Mouse (Mus musculus): ENCODE data around the gene Klhl1. TPM values are rescaled to one million over a fixed set of nuclear protein-coding genes. Genes with fewer than 3 reads are reported as not detected.
"Not testable (repeated sequence)": the region's sequence is repeated elsewhere in the genome, so short reads cannot be mapped to it uniquely, and the experiment has no call there.

Klhl1 gene
- polyA plus RNA-seq, 1 experiment = not detected

DNA sequence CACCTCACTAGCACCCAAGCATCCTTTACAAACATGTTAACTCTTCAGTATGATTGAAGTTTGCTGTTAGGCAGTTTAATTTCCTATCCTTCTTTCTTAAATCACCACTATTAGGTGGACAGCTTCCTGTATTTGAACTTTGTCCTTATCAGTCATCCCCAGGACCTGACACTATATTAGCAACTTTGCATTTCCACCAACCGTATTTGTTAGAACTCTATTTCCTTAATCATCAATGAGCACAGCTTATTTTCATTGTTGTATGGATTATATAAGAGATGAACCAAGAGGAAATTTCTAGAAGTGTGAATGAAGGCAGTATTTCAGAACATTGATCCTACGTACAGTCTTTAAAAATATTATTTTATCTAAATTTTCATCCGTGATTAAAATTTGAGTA is 156.2 kb downstream of the Klhl1 start:
- TF ChIP-seq CTCF (IDR thresholded peaks at IDR 0.05; ENCODE audit: insufficient read depth, low read length) (no peak), POLR2A (IDR thresholded peaks at IDR 0.05; ENCODE audit: borderline replicate concordance, extremely low read depth, low read depth, low read length) (no peak)
- 75% methylated on average over 3 of the region's 3 CpGs for WGBS
- H3K4me1 ChIP-seq (ENCODE audit: control insufficient read depth, insufficient read depth, low read length) = no peaks in the 10 kb centered on the region
- no peak for DNase-seq
- H3K4me3 ChIP-seq (replicated peaks; ENCODE audit: extremely low read depth, low read depth, low read length) = no peak overlapping the region

DNA sequence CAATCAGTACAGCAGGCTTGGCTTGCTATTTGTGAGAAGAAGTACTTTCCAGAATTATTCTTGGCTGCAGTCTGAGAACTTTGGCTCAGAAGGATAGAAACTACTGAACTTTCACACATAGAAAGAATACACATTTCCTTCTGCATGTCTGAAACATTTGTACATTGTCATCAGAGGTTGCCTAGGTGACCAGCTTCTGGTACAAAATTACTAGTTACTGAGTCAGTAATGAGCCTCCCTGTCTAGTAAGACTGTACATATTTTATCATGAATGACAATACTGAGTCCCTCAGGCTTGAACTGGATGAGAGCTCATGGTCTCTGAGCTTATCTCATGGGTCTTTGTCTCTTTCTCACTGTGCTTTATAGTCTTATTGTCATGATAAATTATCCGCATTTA is 170.7 kb downstream of the Klhl1 start:
- no peak for DNase-seq
- no peak for TF ChIP-seq POLR2A (IDR thresholded peaks at IDR 0.05; ENCODE audit: borderline replicate concordance, extremely low read depth, low read depth, low read length)
- TF ChIP-seq CTCF (IDR thresholded peaks at IDR 0.05; ENCODE audit: insufficient read depth, low read length) = no peak
- WGBS = 90% methylated on average over 1 of the region's 1 CpGs
- Histone ChIP-seq H3K4me3 (replicated peaks; ENCODE audit: extremely low read depth, low read depth, low read length) (no peak overlapping the region), H3K4me1 (ENCODE audit: control insufficient read depth, insufficient read depth, low read length) (no peaks in the 10 kb centered on the region)

DNA sequence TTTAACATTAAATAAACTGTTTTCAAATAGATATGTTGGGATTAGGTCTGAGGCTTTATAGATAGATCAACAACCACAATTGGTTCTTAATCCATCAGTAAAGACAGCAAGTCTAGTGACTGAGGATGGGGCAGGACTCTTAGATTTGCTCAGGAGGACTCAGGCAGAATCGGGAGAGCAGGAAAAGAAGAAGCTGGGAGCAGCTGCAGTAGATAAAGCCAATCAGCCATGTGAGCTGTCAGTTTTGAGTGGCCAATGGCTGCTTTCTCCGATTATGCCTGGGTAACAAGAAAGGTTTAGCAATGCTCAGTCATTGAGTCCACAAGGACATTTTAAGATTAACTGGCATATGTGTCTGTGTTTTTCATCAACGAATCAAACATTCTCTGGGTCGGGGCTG is 187.8 kb downstream of the Klhl1 start:
- WGBS = 61% methylated on average over 4 of the region's 4 CpGs
- Histone ChIP-seq H3K4me3 (replicated peaks; ENCODE audit: extremely low read depth, low read depth, low read length) (no peak overlapping the region), H3K4me1 (ENCODE audit: control insufficient read depth, insufficient read depth, low read length) (no peaks in the 10 kb centered on the region)
- DNase-seq = no peak
- TF ChIP-seq CTCF (IDR thresholded peaks at IDR 0.05; ENCODE audit: insufficient read depth, low read length) (no peak), POLR2A (IDR thresholded peaks at IDR 0.05; ENCODE audit: borderline replicate concordance, extremely low read depth, low read depth, low read length) (no peak)

DNA sequence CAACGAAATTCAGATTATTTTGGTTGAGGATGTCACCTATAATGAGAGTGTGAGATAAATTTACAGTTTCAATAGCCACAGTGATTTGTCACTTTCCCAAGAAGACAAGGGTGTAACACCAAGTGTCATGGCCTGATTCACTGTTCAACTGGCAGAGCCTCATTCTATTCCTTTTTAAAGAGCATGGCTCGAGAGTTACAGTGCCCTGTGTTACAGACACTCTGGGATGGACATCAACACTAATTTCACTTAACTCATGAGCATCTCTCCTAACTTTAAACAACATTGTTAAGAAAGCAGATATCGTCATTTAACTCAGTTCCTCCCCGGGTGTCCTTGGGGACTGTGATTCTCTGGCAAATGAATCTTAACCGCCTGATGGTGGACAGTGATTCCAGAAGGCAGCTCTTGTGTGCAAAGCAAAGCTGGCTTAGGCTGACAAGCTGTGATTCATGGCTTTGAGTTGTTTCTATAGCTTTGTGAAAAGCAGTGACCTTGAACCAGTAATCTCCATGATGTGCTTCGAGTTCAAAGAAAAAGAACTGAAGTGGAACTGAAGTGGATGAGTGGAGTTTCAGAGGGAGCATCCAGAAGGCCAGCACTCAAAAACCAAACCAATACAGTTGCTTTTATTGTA is 301.0 kb downstream of the Klhl1 start:
- 55% methylated on average over 6 of the region's 6 CpGs for WGBS
- TF ChIP-seq POLR2A (IDR thresholded peaks at IDR 0.05; ENCODE audit: borderline replicate concordance, extremely low read depth, low read depth, low read length) (no peak), CTCF (IDR thresholded peaks at IDR 0.05; ENCODE audit: insufficient read depth, low read length) (no peak)

DNA sequence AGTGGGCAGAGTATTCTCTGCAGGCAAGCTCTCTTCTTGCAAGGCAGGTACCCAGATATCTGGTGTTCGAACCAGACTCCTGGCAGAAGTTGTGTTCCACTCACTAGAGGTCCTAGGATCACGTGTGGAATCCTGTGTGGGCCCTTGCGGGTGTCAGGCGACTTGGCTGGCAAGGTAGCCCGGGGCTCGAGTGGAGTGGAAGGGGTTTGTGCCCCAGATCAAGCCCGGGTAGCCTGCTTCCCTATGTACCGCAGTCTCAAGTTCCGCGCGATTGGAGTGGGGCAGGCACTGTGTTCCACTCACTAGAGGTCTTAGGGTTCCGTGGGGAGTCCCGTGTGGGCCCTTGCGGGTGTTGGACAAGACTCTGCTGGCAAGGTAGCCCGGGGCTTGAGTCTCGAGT is 324.1 kb downstream of the Klhl1 start:
- 88% methylated on average over 14 of the region's 16 CpGs for WGBS
- not testable (repeated sequence) for DNase-seq; H3K4me1 ChIP-seq (ENCODE audit: control insufficient read depth, insufficient read depth, low read length); H3K4me3 ChIP-seq (replicated peaks; ENCODE audit: extremely low read depth, low read depth, low read length)

More for the DNA sequence above, 301.0 kb downstream of the Klhl1 start:
- Histone ChIP-seq H3K4me3 (replicated peaks; ENCODE audit: extremely low read depth, low read depth, low read length) (no peak overlapping the region), H3K4me1 (ENCODE audit: control insufficient read depth, insufficient read depth, low read length) (no peaks in the 10 kb centered on the region)
- DNase-seq = no peak

DNA sequence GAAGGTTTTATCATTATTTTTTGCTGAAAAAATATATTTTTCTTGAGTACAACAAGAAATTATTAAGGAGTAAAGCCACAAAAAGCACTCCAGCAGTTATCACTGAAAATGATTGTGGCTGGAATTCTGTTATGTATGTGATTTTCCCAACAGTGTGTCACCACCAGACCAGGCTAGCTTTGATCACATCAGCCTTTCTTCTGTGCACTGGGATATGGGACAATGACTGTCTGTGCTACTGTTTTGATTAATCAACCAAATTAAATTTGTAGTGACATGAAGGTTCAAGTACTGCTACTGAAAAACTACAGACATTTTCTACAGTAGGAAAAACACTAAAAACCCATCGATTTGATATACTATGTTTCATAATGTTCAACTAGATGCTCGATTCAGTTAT is 344.4 kb downstream of the Klhl1 start:
- TF ChIP-seq POLR2A (IDR thresholded peaks at IDR 0.05; ENCODE audit: borderline replicate concordance, extremely low read depth, low read depth, low read length) (no peak), CTCF (IDR thresholded peaks at IDR 0.05; ENCODE audit: insufficient read depth, low read length) (no peak)

DNA sequence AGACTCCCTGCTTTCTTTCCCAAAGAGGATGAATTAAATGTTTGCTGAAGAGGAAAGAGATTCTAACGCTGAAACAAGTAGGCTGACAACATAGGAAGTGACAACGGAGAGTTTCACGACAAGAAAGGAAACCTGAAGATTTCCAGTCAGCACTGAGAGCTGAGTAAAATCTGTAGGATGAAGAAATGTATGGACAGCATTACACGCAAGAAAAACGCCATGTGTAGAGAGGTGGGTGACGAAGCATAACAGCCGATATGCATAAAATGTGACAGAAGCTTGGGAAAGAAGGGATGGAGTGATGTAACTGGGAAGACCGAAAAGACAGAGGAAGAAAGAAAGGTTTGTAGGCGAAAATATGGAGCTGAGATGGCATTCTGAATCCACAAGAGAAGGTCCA is 375.8 kb downstream of the Klhl1 start:
- H3K4me1 ChIP-seq (ENCODE audit: control insufficient read depth, insufficient read depth, low read length) = no peaks in the 10 kb centered on the region
- no peak overlapping the region for H3K4me3 ChIP-seq (replicated peaks; ENCODE audit: extremely low read depth, low read depth, low read length)
- WGBS = 68% methylated on average over 9 of the region's 9 CpGs
- DNase-seq = no peak
- no peak for TF ChIP-seq POLR2A (IDR thresholded peaks at IDR 0.05; ENCODE audit: borderline replicate concordance, extremely low read depth, low read depth, low read length)

More for the DNA sequence above, 344.4 kb downstream of the Klhl1 start:
- 71% methylated on average over 2 of the region's 2 CpGs for WGBS
- Histone ChIP-seq H3K4me3 (replicated peaks; ENCODE audit: extremely low read depth, low read depth, low read length) (no peak overlapping the region), H3K4me1 (ENCODE audit: control insufficient read depth, insufficient read depth, low read length) (no peaks in the 10 kb centered on the region)
- DNase-seq = no peak

DNA sequence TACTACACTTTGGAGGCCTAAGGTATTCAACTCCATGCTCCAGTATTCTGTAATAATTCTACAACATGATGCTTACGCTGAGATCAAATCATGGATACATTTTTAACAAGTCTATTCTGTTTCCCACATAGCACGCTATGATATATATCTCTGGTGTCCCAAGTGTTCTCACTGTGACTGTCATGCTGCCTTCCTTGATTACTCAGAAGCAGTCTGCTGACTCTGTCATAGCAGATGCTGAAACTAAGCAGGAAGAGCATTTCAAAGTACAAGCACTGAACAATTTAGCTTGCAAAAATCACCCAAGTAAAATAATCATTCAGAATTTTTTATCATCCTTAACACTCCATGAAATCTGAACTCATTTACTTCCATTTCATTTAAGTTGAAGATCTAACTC is 378.7 kb downstream of the Klhl1 start:
- no peak overlapping the region for H3K4me3 ChIP-seq (replicated peaks; ENCODE audit: extremely low read depth, low read depth, low read length)
- TF ChIP-seq POLR2A (IDR thresholded peaks at IDR 0.05; ENCODE audit: borderline replicate concordance, extremely low read depth, low read depth, low read length) (no peak), CTCF (IDR thresholded peaks at IDR 0.05; ENCODE audit: insufficient read depth, low read length) (no peak)
- 89% methylated on average over 2 of the region's 2 CpGs for WGBS
- DNase-seq = no peak
- no peaks in the 10 kb centered on the region for H3K4me1 ChIP-seq (ENCODE audit: control insufficient read depth, insufficient read depth, low read length)

DNA sequence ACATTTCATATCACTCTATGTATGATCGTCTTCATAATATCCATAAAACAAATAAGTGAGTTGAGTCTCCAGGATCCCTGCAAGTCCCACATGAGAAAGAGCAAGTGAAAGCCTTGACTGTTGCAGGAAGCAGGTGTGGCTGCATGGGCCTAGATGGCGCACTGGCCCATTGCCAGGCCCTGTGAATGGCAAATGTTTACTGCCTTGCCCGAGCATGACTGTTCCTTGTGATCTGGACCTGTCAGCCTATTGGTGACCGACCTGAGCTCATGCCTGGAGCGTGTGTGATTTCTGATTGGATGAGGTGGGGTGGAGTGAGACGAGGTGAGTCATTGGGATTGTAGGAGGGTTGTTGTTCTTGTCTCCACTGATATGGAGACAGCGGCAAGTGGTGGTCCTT is 411.5 kb downstream of the Klhl1 start:
- WGBS = 64% methylated on average over 7 of the region's 7 CpGs
- no peak for TF ChIP-seq POLR2A (IDR thresholded peaks at IDR 0.05; ENCODE audit: borderline replicate concordance, extremely low read depth, low read depth, low read length)
- no peaks in the 10 kb centered on the region for H3K4me1 ChIP-seq (ENCODE audit: control insufficient read depth, insufficient read depth, low read length)
- no peak for DNase-seq
- H3K4me3 ChIP-seq (replicated peaks; ENCODE audit: extremely low read depth, low read depth, low read length) = no peak overlapping the region

DNA sequence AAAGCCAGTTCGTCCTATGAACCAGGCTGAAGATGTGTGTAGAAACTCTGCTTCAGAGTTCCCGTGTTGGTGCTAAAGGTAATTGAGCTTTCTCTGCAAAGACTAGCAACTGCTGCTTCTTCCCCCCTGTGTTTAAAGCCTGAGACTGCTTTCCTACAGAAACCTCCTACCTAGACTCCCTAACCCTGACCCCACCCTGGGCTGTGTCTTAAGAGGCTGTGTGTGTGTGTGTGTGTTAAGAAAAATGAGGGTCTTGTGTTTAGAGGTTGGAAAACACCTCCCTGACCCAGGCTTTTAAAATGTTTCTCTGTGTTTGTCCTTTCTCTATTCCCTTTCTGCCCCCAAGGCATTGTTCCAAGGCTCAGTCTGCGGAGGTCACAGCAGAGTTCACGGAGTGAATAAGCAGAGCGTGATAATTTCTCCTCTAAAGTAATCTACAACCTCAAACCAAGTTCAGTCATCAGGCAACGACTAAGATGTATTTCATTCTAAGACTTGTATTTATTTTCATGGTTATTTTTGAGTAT is 437.2 kb downstream of the Klhl1 start:
- no peak for DNase-seq
- TF ChIP-seq POLR2A (IDR thresholded peaks at IDR 0.05; ENCODE audit: borderline replicate concordance, extremely low read depth, low read depth, low read length) = no peak
- TF ChIP-seq CTCF (IDR thresholded peaks at IDR 0.05; ENCODE audit: insufficient read depth, low read length) = no peak
- no peaks in the 10 kb centered on the region for H3K4me1 ChIP-seq (ENCODE audit: control insufficient read depth, insufficient read depth, low read length)
- H3K4me3 ChIP-seq (replicated peaks; ENCODE audit: extremely low read depth, low read depth, low read length) = no peak overlapping the region
- WGBS = 38% methylated on average over 6 of the region's 6 CpGs
